Mouse (Mus musculus) right cerebral cortex, adult 18-20 months (tissue): ENCODE results near the gene Mtx1.

Experiments
- DNase-seq: peaks from one replicate; pipeline ENCODE4 v3.0.0; 2022; ENCODE audit warnings: mixed read lengths

Gene Mtx1

GRCm38 (mm10) chr3:89210731-89211130 lies 16.2 kb downstream of the Mtx1 start:
- DNase-seq: no peak

GRCm38 (mm10) chr3:89210162-89210561 lies 16.7 kb downstream of the Mtx1 start:
- DNase-seq: no peak

- DNase-seq: no peak
These were observed 17.2 kb downstream of the Mtx1 start for GRCm38 (mm10) chr3:89209731-89210130.

GRCm38 (mm10) chr3:89208736-89209135 lies 18.2 kb downstream of the Mtx1 start:
- DNase-seq: no peak

GRCm38 (mm10) chr3:89208075-89208657 lies 18.7 kb downstream of the Mtx1 start:
- no peak for DNase-seq

GRCm38 (mm10) chr3:89206695-89207094 lies 20.2 kb downstream of the Mtx1 start:
- no peak for DNase-seq

- DNase-seq: no peak
These were observed 20.8 kb downstream of the Mtx1 start for GRCm38 (mm10) chr3:89206079-89206478.

DNA sequence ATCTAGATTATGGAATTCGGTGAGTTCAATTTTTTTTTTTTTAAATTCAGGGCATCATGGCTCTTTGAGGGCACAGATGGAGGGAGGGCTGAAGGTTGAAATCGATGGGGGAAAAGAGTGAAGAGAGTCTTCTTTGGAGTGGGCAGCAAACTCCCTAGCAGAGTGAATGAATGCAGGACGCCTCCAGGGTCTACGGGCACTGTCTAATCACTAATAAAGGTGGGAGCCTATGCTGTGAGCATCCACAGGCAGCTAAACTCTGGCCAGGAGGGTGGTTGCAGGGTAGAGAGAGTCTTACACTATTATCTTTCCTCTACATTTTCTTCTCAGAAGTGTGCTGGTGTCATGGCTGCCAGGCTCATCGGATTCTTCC lies 23.8 kb downstream of the Mtx1 start:
- no peak for DNase-seq

DNA sequence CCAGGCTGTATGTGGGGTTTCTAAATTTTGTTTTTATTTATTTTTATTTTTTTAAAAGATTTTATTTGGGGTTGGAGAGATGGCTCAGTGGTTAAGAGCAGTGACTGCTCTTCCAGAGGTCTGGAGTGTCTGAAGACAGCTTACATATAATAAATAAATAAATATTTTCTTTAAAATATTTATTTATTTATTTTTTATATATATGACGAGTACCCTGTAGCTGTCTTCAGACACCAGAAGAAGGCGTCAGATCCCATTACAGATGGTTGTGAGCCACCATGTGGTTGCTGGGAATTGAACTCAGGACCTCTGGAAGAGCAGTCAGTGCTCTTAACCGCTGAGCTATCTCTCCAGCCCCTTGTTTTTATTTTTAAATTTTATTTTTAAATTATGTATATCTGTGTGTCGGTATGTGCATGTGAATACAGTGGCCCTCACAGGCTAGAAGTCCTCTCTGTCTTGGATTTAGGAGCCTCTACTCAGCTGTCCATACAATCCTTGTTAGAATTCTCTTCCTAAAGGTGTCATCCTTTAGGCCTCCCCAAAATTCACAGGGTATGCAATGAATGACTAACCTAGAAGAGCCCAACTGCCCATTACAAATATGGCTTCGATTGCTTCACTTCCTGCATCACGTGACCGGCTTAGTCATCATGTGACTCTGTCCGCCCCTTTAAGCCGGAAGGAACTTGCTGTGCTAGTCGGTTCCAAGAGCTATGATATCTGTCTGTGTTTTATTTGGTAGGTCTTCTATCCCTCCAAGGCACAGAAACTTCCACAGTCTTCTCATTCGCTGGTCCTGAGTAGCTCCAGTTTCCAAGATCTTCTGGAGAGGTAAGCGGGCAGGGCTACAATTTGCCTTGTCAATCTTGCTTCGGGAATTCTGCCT lies 24.4 kb downstream of the Mtx1 start, which contains the start of gene Gba:
Gba (plus strand) TSS at position 676 of the 889 bp plus-strand sequence.
- DNase-seq: peak; percentile 89

DNA sequence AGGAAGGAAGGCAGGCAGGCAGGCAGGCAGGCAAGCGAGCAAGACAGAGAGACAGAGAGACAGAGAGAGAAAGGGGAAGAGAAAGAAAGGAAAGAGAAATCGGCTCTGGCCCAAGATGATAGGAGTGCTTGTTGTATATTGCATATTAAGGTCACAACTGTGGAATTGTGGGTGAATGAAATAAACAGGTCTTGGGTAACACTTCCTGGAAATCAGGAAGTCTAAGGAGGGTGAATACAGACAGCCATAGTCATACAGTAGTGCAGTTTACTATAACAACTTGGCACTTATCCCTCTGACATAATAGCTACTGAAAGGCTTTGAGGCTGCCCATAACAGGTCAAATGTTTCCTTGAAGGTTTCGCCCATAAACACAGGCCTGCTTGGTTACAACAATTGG lies 27.0 kb downstream of the Mtx1 start:
- DNase-seq: no peak

DNA sequence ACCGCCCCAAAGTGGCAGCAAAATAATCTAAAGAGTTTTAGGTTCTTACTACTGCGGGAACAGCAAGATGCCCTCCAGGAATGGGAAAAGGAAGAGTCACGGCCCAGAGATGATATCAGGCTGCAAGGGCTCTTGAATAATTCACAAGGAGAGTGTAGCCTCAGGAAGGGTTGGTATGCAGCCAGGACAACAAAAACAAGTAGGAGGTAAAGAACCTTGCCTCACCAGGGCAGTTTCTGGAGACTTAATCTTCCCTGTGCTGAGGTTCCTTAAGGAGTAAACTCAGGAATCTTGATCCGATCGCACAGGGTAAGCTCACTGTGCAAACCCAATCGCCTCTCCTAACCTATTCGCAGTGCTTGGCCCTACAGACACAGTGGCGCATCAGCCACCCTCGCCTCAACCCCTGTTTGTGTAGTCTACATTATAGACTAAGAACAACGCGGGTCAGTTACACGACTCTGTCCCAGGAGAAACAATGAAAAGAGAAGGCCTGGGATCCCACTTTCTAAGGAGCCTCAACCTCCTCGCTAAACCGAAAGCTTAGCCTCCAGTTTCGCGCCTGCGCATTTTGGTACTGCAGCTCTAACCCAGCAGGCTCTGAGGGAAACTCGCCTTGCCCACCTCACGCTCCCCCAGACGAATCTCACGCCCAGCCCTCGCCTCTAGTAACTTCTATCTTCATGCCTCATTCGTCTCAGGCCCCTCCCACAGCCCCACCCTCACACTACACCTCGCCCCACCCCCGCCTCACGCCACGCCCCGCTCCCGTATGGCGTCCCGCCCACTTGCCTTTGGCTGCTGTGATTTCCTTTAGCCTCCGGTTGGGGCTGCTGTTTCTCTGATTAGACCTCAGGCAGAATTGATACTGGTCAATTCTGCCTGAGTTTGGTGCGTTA lies 30.7 kb downstream of the Mtx1 start:
- DNase-seq: peak; percentile 91

DNA sequence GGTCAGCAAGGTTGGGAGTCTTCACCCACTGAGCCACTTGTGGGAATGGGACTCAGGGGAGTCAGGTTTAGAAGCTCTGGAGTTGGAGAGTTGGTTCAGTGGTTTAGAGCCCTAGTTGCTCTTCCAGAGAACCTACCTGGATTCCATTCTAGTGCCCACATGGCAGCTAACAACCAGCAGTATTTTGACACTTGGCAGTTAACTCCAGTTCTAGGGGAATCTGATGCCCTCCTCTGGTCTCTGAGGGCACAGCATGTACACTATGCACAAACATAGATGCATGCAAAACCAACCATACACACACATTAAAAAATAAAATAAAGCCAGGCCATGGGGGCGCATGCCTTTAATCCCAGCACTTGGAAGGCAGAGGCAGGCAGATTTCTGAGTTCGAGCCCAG lies 33.0 kb downstream of the Mtx1 start:
- DNase-seq: no peak

- DNase-seq: no peak
These were observed 33.5 kb downstream of the Mtx1 start for GRCm38 (mm10) chr3:89193351-89193750.

DNA sequence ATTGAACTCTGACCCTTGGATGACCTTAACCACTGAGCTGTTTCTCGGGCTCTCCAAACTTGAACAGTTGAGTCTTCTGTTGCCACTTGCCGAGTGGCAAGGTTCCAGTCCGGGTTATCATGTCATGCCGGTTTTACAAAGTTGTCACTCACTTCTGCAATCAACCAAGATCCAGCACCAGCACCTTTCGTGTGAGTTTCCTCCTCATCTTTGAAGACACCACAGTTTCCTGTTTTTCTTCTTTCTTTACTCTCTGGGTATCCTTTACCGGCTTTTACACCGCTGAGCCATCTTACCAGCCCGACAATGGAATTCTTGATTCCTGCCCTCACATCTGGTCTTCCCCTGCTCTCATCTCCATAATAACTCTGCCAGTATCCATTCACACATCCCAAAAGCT lies 36.5 kb downstream of the Mtx1 start:
- DNase-seq: no peak

DNA sequence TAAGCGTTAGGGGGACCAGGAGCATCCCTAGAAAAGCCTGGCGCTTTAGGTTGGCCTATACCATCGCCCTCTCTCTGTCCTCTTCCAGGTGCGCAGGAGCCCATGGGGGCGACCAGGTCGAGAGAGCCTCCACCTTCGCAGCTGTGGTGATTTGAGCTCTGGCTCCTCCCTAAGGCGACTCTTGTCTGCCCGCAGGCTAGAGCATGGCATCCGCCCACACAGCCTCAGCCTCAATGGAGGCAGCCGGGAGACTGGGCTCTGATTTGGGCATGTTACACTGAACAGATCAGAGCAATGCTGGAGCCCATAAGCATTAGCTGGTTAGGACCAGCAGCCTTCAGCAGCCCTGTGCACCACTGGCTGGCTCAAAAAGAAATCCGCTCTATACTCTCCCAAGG lies 38.4 kb downstream of the Mtx1 start:
- no peak for DNase-seq

GRCm38 (mm10) chr3:89187690-89188477 lies 39.0 kb downstream of the Mtx1 start:
- no peak for DNase-seq

GRCm38 (mm10) chr3:89187197-89187596 lies 39.7 kb downstream of the Mtx1 start:
- no peak for DNase-seq

- DNase-seq: no peak
These were observed 43.0 kb downstream of the Mtx1 start for GRCm38 (mm10) chr3:89183959-89184315.

GRCm38 (mm10) chr3:89183058-89183958 lies 43.6 kb downstream of the Mtx1 start, which contains the start of gene Fam189b:
TSS of gene Fam189b (plus strand) at chr3:89183143.
- peak; percentile 95 for DNase-seq

DNA sequence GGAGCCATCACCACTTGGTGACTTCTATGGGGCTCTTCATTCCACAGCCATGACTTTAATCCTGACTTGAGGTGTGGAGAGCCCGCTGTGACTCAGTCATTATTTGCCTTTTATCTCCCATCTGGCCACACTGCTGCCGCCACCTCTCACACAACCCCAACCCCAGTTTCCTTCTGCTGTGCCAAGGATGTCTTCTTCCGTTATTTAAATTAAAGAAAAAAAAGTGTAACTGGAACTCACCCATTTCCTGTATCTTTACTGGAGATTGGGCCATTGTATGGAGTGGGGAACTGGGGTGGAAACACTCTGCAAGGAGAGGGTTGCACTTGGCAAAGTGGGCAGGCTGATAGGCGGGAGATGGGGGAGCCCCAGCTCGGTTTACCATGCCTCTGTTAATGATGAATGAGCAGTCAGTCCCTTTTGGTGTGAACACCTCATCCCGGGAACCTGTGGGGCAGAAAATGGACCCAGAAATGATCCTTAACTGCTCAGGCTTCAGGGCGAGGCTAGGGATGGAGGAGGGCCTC lies 44.3 kb downstream of the Mtx1 start:
- no peak for DNase-seq
